Mouse (Mus musculus) forebrain, embryonic 15.5 days (tissue): ENCODE data around the gene Sfta2. TPM values are rescaled to one million over a fixed set of nuclear protein-coding genes. Genes with fewer than 3 reads are reported as not detected.

Experiments used
- ATAC-seq: fragments of 200-750 bp; cut with Nextera tagmentation; replicated peaks from 2 replicates; pipeline ENCODE4 v1.8.0; 2017; ENCODE audit warnings: mild to moderate bottlenecking, moderate TSS enrichment, moderate library complexity
- H3K27ac ChIP-seq: fragments of 300-500 bp; sonication (generic); replicated peaks from 2 replicates; pipeline ENCODE4 v1.5.1; 2015; ENCODE audit warnings: mild to moderate bottlenecking, inconsistent platforms
- H3K27me3 ChIP-seq: fragments of 300-500 bp; sonication (generic); 2 replicates; pipeline ENCODE4 v1.6.1; 2015; ENCODE audit warnings: inconsistent platforms
- H3K36me3 ChIP-seq: fragments of 300-500 bp; sonication (generic); 2 replicates; pipeline ENCODE4 v1.6.1; 2015; ENCODE audit warnings: mild to moderate bottlenecking, inconsistent platforms
- H3K4me1 ChIP-seq: fragments of 300-500 bp; sonication (generic); 2 replicates; pipeline ENCODE4 v1.6.1; 2015; ENCODE audit warnings: inconsistent platforms
- H3K4me2 ChIP-seq: fragments of 300-500 bp; sonication (generic); replicated peaks from 2 replicates; pipeline ENCODE4 v1.6.1; 2015; ENCODE audit warnings: mild to moderate bottlenecking, inconsistent platforms
- H3K4me3 ChIP-seq: fragments of 300-500 bp; sonication (generic); 2 replicates; pipeline ENCODE4 v1.5.1; 2015; ENCODE audit warnings: mild to moderate bottlenecking, inconsistent platforms
- H3K9ac ChIP-seq: fragments of 300-500 bp; sonication (generic); replicated peaks from 2 replicates; pipeline ENCODE4 v1.6.1; 2015; ENCODE audit warnings: mild to moderate bottlenecking, inconsistent platforms
- H3K9me3 ChIP-seq: fragments of 300-500 bp; sonication (generic); 2 replicates; pipeline ENCODE4 v1.6.1; 2016; ENCODE audit warnings: inconsistent platforms
- WGBS: fragments of 180-500 bp; shearing (Covaris S2); methylation state at CpG from one replicate; pipeline ENCODE4 v1.1.7; 2015; ENCODE audit warnings: mixed read lengths; 5-methylcytosine and 5-hydroxymethylcytosine counted together
- polyA plus RNA-seq: library from polyadenylated mRNA; unstranded; fragments of >200 nt; fragmentation: Nextera tagmentation; extraction: Ambion mirVana; gene quantifications from 2 replicates; pipeline ENCODE4 v1.2.1, GENCODE M21; 2015

Gene Sfta2
- polyA plus RNA-seq: not detected in 2 replicates

DNA sequence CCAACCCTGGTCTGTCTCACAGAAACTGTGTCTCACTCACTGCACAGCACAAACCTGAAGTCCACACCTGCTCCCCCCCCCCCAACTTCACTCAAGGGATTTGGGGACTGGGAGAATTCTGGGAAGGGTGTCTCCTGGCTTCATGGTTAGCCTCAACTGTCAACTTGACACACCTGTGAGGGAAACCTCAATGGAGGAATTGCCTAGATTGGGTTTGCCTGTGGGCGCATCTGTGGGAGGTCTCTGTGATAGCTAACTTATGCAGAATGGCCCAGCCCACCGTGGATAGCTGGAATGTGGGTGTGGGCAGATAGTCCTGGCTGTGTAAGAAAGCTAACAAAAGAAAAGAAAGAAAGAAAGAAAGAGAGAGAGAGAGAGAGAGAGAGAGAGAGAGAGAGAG, at the start of gene Sfta2:
Gene Sfta2 (plus strand): TSS at position 301 of the 400 bp plus-strand sequence.
- WGBS: 59% methylated on average over 2 of the region's 2 CpGs
- Histone ChIP-seq H3K9ac (no peak within 1 kb of the TSS), H3K27ac (no peak within 1 kb of the TSS), H3K4me1 (no peaks in the 10 kb centered on the region), H3K36me3 (no peaks in the 10 kb centered on the region), H3K27me3 (no peaks in the 10 kb centered on the region), H3K4me3 (no peak within 1 kb of the TSS), H3K4me2 (no peak within 1 kb of the TSS), H3K9me3 (no peaks in the 10 kb centered on the region)
- no peak for ATAC-seq

DNA sequence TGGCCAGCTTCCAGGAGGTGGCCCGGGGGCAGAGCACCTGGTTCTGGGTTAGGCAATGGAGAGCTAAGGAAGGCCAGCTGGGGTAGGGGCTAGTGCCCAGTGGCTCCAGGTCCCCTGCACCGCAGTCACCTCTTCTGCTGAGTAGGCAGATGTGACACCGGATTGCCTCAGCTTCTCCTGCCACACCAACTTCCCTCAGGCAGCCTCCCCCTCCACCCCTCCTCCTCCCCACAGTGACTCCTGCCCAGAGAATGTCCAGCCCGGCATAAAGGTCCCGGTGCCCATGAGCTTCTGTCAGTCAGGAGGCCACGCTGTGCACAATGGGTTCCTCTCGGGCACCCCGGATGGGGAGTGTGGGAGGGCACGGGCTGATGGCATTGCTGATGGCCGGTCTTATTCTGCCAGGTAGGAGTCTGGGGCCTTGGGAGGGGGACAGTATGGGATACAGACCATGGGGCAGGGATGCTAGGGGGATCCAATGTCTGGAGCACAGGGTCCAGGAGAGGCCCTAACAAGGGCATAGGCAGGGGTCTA, 49.4 kb upstream of the Sfta2 start, which contains the start of gene Cdsn:
Gene Cdsn (plus strand): TSS at position 248 of the 534 bp plus-strand sequence.
- H3K9me3 ChIP-seq: no peaks in the 10 kb centered on the region
- no peak for ATAC-seq
- no peak within 1 kb of the TSS for H3K9ac ChIP-seq
- no peaks in the 10 kb centered on the region for H3K36me3 ChIP-seq
- peaks cover 8% of the 10 kb centered on the region; the same call in 1 of the 2 replicates for H3K4me1 ChIP-seq
- no peak within 1 kb of the TSS for H3K4me2 ChIP-seq
- H3K27ac ChIP-seq: no peak within 1 kb of the TSS
- H3K27me3 ChIP-seq: no peaks in the 10 kb centered on the region
- H3K4me3 ChIP-seq: no peak within 1 kb of the TSS
- WGBS: 82% methylated on average over 10 of the region's 10 CpGs

DNA sequence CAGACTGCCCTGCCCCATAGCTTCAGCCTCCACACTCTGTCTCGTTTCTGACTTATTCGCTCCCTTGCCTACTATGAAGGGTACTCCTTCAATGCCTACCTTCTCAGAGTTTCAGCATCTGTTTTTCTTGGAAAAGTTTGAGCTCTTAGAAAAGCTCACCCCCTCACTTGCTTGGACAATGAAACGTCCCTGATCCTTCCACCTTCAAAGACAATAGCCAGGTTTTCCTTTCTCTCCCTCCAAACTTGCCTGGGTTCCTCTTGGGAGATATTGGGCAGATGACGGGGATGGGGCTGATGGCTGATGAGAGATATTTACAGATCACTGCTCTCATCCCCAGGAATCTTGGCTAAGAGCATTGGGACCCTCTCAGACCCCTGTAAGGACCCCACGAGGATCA, 47.0 kb upstream of the Sfta2 start:
- H3K4me1 ChIP-seq: peaks cover 7% of the 10 kb centered on the region; the same call in 1 of the 2 replicates
- ATAC-seq: no peak
- H3K36me3 ChIP-seq: no peaks in the 10 kb centered on the region
- no peak overlapping the region for H3K4me3 ChIP-seq
- no peaks in the 10 kb centered on the region for H3K27me3 ChIP-seq
- no peak overlapping the region for H3K27ac ChIP-seq
- no peak overlapping the region for H3K9ac ChIP-seq
- H3K9me3 ChIP-seq: no peaks in the 10 kb centered on the region
- no peak overlapping the region for H3K4me2 ChIP-seq
- WGBS: 76% methylated on average over 5 of the region's 5 CpGs

DNA sequence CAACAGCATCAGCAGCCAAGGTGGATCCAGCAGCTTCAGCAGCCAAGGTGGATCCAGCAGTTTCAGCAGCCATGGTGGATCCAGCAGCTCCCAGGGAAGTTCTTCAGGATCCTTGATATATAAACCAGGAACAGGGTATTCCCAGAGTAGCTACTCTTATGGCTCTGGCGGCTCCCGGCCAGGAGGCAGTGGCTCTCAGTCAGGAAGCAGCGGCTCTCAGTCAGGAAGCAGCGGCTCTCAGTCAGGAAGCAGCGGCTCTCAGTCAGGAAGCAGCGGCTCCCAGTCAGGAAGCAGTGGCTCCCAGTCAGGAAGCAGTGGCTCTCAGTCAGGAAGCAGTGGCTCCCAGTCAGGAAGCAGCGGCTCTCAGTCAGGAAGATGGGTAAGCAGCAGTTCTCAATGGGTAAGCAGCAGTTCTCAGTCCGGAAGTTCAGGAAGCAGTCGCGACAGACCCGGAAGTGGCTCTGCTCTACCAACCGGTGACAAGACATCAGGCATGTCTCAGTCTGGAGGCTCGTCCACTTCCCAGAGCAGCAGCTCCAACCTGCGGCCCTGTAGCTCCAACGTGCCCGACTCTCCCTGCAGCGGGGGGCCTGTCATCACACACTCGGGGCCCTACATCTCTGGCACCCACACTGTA, 46.5 kb upstream of the Sfta2 start:
- ATAC-seq: no peak
- Histone ChIP-seq H3K4me2 (no peak overlapping the region), H3K4me3 (no peak overlapping the region), H3K36me3 (no peaks in the 10 kb centered on the region), H3K4me1 (peaks cover 1% of the 10 kb centered on the region; the same call in 1 of the 2 replicates), H3K27me3 (no peaks in the 10 kb centered on the region), H3K27ac (no peak overlapping the region), H3K9ac (no peak overlapping the region), H3K9me3 (no peaks in the 10 kb centered on the region)
- WGBS: 96% methylated on average over 18 of the region's 18 CpGs

DNA sequence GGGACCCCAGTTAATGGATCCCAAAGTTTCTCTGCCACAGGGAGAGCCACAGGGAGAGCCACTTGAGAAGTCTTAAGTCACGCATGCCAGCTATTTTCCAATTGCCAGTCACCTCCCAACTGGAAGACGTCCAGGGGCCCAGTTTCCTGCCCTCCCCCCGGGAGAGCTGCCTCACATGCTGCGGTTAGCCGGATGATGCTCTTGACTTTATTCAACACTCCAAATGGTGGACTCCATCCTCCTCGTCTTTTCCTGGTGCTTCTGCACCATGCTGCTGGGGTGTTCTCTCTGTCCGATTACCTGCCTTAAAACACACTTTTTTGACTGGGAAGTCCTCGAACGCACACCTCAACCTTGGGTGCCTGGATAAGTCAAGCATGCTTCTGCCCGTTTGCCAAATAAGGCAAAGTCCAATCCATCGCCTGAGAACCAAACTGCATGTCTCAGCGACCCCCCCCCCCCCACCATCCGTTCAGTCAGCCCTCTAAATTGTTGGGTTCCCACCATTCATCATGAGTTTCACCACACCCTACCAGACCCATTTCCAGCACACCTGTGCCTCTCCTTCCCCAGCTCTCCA, 45.1 kb upstream of the Sfta2 start:
- Histone ChIP-seq H3K4me2 (no peak overlapping the region), H3K9ac (no peak overlapping the region), H3K4me1 (no peaks in the 10 kb centered on the region), H3K36me3 (no peaks in the 10 kb centered on the region), H3K4me3 (no peak overlapping the region), H3K9me3 (no peaks in the 10 kb centered on the region), H3K27ac (no peak overlapping the region), H3K27me3 (no peaks in the 10 kb centered on the region)
- WGBS: 93% methylated on average over 13 of the region's 13 CpGs
- ATAC-seq: no peak

DNA sequence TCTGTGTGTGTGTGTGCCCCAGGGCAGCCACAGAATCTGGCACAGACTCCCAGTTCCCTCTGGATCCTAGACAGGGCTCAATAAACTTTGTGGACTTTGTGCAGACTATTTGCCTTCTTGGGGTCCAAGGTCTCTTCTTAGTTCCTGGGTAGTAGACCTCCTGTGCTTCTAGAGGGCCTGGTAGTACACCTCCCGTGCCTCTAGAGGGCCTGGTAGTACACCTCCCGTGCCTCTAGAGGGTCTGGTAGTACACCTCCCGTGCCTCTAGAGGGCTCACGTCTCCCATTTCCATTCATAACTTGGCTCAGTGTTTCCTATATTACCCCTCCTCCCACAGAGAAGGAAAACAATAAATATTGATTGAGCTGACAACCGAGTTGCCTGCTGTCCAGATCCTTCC, 44.5 kb upstream of the Sfta2 start:
- Histone ChIP-seq H3K4me3 (no peak overlapping the region), H3K4me1 (no peaks in the 10 kb centered on the region), H3K36me3 (no peaks in the 10 kb centered on the region), H3K9me3 (no peaks in the 10 kb centered on the region), H3K4me2 (no peak overlapping the region), H3K9ac (no peak overlapping the region), H3K27me3 (no peaks in the 10 kb centered on the region), H3K27ac (no peak overlapping the region)
- WGBS: 31% methylated on average over 5 of the region's 5 CpGs
- ATAC-seq: no peak

DNA sequence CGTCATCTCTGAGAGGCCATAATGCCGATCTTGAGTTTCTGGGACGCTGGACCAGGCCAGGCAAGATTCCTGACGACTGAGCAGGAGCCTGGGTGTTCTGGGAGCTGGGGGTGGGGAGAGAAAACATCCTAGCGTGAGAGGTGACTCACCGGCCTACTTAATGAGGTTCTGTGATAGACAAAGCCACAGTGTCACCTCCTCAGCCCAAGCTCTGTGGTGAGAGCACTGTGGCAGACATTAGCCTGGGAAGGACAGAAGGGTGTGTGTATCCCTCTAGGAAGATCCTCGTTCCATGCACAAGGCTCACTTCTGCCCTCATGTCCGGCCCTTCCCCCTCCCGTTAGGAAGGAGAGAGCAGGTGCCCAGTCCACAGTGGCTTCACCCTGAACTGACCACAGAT, 44.0 kb upstream of the Sfta2 start:
- ATAC-seq: no peak
- 74% methylated on average over 9 of the region's 9 CpGs for WGBS

DNA sequence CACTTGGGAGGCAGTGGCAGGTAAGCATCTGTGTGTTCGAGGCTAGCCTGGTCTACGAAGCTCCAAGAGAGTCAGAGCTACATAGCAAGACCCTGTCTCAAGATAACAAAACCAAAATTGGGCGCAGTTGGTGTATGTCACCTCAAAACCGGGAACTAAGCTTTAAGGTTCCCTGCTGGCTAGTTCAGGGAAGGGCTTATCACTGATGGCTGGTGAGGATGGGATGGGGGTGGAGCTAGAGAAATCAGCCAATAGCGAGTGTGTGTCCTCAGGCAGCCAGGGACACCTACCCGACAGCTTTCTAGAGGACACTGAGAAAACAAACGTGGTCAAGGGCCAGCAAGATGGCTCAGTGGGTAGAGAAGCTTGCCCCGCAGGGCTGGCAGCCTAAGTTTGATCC, 43.1 kb upstream of the Sfta2 start:
- Histone ChIP-seq H3K27ac (no peak overlapping the region), H3K4me3 (no peak overlapping the region), H3K9ac (no peak overlapping the region), H3K27me3 (no peaks in the 10 kb centered on the region), H3K36me3 (no peaks in the 10 kb centered on the region), H3K4me2 (no peak overlapping the region), H3K9me3 (no peaks in the 10 kb centered on the region), H3K4me1 (no peaks in the 10 kb centered on the region)
- ATAC-seq: no peak
- WGBS: 65% methylated on average over 8 of the region's 8 CpGs

More for the DNA sequence above, 44.0 kb upstream of the Sfta2 start:
- Histone ChIP-seq H3K27me3 (no peaks in the 10 kb centered on the region), H3K4me2 (no peak overlapping the region), H3K36me3 (no peaks in the 10 kb centered on the region), H3K4me3 (no peak overlapping the region), H3K4me1 (no peaks in the 10 kb centered on the region), H3K27ac (no peak overlapping the region), H3K9ac (no peak overlapping the region), H3K9me3 (no peaks in the 10 kb centered on the region)

DNA sequence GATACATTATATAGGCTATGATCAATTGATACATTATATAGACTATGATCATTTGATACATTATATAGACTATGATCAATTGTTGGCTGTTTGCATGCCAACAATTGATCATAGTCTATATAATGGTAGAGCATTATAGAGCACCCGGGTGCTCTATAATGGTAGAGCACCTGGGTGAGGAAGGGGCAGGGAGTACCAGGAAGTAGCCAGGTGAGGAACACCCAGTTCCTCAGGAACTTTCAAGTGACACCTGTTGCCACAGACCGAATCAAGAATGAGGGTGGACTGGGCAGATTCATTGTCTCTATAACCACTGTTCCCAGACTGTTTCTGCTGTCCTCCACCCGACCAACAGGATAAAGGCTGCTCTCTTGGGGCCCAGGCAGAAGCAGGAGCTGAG, 34.2 kb upstream of the Sfta2 start, which contains the start of gene 2300002M23Rik:
Gene 2300002M23Rik (plus strand): TSS at position 301 of the 400 bp plus-strand sequence.
- Histone ChIP-seq H3K4me2 (no peak within 1 kb of the TSS), H3K9me3 (no peaks in the 10 kb centered on the region), H3K27me3 (no peaks in the 10 kb centered on the region), H3K27ac (no peak within 1 kb of the TSS), H3K4me3 (no peak within 1 kb of the TSS), H3K4me1 (peaks cover 13% of the 10 kb centered on the region), H3K36me3 (no peaks in the 10 kb centered on the region), H3K9ac (no peak within 1 kb of the TSS)
- WGBS: 61% methylated on average over 3 of the region's 3 CpGs
- ATAC-seq: no peak

DNA sequence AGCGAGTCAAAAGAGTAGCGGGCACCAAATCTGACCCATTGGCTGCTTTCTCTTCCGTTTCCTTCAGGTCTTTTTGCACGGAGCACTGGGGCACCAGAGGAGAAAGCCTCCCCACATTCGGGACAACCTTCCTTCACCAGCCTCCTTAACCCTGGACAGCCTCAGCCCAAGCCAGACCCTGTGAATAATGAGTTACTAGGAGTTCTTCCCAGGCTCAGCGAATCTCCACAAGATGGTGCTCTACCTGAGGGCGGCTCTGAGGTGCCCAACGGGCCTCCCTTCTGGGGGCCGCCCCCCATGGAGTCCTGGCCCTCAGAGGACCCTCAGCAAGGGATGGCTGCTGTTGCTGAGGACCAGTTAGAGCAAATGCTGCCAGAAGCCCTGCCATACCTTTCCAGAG, 33.6 kb upstream of the Sfta2 start:
- 29% methylated on average over 9 of the region's 9 CpGs for WGBS
- peaks cover 13% of the 10 kb centered on the region for H3K4me1 ChIP-seq
- no peak for ATAC-seq
- no peak overlapping the region for H3K4me3 ChIP-seq
- no peaks in the 10 kb centered on the region for H3K9me3 ChIP-seq
- H3K36me3 ChIP-seq: no peaks in the 10 kb centered on the region
- H3K27ac ChIP-seq: no peak overlapping the region
- H3K4me2 ChIP-seq: no peak overlapping the region
- H3K9ac ChIP-seq: no peak overlapping the region
- no peaks in the 10 kb centered on the region for H3K27me3 ChIP-seq

DNA sequence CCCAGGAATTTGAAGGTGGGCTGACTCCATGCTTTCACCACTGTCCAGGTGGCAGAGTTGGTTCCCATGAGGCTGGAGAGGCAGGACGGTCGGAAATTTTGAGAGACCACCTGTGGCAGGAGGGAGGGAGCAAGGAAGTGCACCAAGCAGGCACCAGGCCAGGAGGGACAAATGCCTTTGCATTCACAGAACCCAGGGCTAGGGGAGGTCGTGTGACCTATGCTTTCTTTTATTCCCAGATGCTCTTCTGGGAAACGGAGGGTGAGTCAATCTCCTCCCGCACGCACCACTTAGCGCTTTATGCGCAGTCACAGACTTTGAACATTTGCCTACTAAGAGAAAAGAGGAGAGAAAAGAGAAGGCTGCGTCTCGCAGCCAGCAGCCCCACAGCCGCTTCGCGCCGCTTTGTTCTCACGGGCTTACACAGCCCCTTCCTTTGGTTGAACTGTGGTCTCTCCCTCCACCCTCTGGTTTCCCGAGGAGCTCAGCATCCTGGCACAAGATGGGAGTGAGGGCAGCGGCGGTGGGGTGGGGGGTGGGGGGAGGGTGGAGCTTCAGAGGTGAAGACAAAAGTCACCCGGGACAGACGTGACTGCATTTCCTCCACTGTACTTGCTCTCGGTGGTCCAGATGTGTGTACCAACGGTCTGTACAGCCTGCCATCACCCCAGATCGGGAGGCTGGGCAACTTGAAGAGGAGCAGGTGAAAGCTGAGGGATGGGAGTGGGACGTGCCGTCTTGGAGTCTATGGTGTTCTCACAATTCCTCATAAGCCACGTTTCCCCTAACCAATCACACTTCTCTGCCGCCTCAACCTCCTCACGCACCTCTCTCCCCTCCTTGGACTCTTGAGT, 32.0 kb upstream of the Sfta2 start:
- Histone ChIP-seq H3K4me1 (peaks cover 13% of the 10 kb centered on the region), H3K9ac (peak overlapping the region; percentile 33), H3K27me3 (no peaks in the 10 kb centered on the region), H3K4me3 (peak overlapping the region; percentile 30), H3K36me3 (no peaks in the 10 kb centered on the region), H3K9me3 (no peaks in the 10 kb centered on the region), H3K4me2 (peak overlapping the region; percentile 47), H3K27ac (no peak overlapping the region)
- peak; percentile 68; the same call in 1 of the 2 replicates for ATAC-seq
- 3% methylated on average over 28 of the region's 28 CpGs for WGBS

DNA sequence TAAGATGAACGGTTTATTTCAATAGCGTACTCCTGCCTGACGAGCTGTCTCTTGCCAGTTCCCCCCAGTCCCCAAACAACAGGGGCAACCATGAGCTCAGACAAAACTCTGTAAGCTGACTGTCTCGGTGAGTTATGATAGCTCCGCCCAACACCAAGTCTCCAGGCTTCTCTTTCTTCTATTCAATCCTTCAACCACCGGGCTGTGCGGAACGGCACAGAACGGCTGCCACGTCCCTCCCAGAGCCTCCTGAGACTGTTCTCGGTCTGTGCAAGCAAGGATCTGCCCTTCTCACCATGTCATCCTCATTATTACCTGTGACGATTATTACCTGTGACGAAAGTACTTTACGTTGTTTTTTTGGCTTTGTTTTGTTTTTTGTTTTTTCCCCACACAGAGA, 30.5 kb upstream of the Sfta2 start:
- WGBS: 71% methylated on average over 14 of the region's 14 CpGs
- no peak for ATAC-seq
- Histone ChIP-seq H3K27me3 (no peaks in the 10 kb centered on the region), H3K4me3 (no peak overlapping the region), H3K4me1 (peaks cover 13% of the 10 kb centered on the region), H3K36me3 (no peaks in the 10 kb centered on the region), H3K9ac (no peak overlapping the region), H3K9me3 (no peaks in the 10 kb centered on the region), H3K27ac (no peak overlapping the region), H3K4me2 (no peak overlapping the region)
